Mouse (Mus musculus) cortical plate, adult 2 months (tissue): Measurements from ENCODE around the gene Scoc. TPM values are rescaled to one million over a fixed set of nuclear protein-coding genes. Genes with fewer than 3 reads are reported as not detected.

Source experiments
- H3K27ac ChIP-seq: fragments of 200-500 bp; 2 replicates; pipeline ENCODE4 v1.5.1; 2012; ENCODE audit warnings: low read length, control low read depth, inconsistent platforms; ENCODE audit not compliant: insufficient read depth
- H3K4me1 ChIP-seq: fragments of 200-500 bp; 2 replicates; pipeline ENCODE4 v1.6.1; 2011; ENCODE audit warnings: low read length; ENCODE audit not compliant: control insufficient read depth, insufficient read depth
- H3K4me3 ChIP-seq: fragments of 200-500 bp; 2 replicates; pipeline ENCODE4 v1.5.1; 2011; ENCODE audit warnings: mild to moderate bottlenecking, low read length, control low read depth; ENCODE audit not compliant: insufficient read depth
- CTCF ChIP-seq: fragments of 200-500 bp; IDR thresholded peaks from 2 replicates; pipeline ENCODE4 v1.5.1; 2011; ENCODE audit warnings: mild to moderate bottlenecking, control low read depth, low read length; ENCODE audit not compliant: insufficient read depth; ENCODE audit errors: extremely low read depth
- POLR2A ChIP-seq: fragments of 200-500 bp; IDR thresholded peaks from 2 replicates; pipeline ENCODE4 v1.6.1; 2011; ENCODE audit warnings: mild to moderate bottlenecking, low read length, control low read depth; ENCODE audit not compliant: insufficient read depth; ENCODE audit errors: extremely low read depth
- polyA plus RNA-seq: library from polyadenylated mRNA; depleted of rRNA; stranded (reverse); fragments of >200 nt; gene quantifications from 2 replicates; pipeline ENCODE4 v1.2.3, GENCODE M21; 2012; rRNA removed

Gene Scoc
- polyA plus RNA-seq, 1 experiment, result 233 TPM

DNA sequence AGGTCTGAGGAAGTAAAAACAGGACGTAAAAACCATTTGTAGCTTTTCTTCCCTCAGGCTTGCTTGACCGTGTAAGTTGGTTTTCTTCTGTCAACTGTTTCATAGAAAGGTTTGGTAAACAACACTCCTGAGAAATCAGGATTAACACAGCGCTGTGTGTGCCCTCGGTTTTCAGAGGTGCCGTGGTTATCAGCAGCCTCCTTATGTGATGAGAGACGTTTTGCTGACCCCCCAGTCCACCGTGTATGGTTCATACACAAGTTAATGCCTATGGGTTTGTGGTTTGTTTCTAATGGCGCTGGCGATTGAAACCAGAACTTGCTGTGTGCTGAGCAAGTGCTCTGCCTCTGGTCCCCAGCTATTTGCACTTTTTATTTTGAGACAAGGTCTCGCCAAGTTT is 52.6 kb downstream of the Scoc start:
- Histone ChIP-seq H3K4me3 (no peak overlapping the region), H3K4me1 (no peaks in the 10 kb centered on the region), H3K27ac (no peak overlapping the region)
- TF ChIP-seq POLR2A (no peak), CTCF (no peak)

DNA sequence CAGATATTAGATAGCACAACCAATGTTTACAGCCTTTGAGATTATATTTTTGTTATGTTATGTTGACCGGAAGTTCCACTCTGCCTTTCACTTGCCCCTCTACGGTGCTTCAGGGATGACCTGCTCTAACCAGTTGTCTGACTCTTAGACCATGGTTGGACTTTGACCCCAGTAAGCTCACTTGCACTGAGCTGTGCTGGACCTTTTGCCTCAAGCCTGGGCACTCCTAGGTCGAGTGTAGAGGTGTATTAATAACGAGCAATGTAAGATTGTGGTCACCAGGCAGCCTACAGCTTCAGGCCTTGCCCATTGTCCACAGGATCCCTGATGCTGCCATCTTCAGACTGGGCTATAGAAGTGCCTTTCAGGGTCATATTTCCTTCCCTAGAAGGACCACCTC is 60.5 kb downstream of the Scoc start:
- no peak for TF ChIP-seq CTCF
- TF ChIP-seq POLR2A, result no peak
- no peak overlapping the region for H3K4me3 ChIP-seq
- no peak overlapping the region for H3K27ac ChIP-seq
- no peaks in the 10 kb centered on the region for H3K4me1 ChIP-seq

DNA sequence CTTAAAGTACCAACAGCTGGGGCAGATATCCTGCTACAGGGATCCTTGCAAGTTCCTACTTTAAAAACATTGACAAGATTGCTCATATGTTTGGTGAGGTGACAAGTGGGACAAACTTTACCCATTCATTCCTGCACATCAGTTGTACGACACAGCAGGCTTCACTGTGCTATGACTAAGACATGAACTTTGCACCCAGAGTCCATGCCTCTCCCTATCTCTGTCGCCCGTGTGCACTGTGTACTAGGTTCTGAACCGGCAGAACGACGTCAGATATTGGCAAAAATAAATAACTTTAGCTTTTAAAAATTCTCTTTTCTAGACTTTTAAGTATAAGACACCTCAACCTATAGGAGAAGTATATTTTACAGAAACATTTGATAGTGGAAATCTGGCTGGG is 61.5 kb downstream of the Scoc start:
- no peak for TF ChIP-seq CTCF
- no peak for TF ChIP-seq POLR2A
- H3K4me3 ChIP-seq, result no peak overlapping the region
- no peak overlapping the region for H3K27ac ChIP-seq
- H3K4me1 ChIP-seq, result no peaks in the 10 kb centered on the region

DNA sequence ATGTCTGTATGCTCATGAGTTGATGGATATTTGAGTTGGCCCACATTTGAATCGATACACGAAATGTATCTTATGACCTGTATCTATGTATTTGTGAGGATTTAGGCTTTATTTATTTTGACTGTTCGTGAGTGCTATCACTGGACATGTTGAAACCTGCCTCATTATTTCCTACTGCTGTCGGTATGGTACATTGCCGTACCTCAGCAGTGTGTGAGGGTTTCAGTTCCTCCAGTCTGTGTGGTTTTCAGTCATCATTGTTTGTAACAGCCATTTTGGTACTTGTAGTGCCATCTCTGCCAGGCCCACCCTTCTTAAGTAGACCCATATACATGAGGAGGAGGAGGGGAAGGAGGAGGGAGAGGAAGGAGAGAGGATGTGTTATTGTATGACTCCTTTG is 63.9 kb downstream of the Scoc start:
- no peak overlapping the region for H3K4me3 ChIP-seq
- TF ChIP-seq CTCF, result no peak
- no peak for TF ChIP-seq POLR2A
- H3K27ac ChIP-seq, result no peak overlapping the region

DNA sequence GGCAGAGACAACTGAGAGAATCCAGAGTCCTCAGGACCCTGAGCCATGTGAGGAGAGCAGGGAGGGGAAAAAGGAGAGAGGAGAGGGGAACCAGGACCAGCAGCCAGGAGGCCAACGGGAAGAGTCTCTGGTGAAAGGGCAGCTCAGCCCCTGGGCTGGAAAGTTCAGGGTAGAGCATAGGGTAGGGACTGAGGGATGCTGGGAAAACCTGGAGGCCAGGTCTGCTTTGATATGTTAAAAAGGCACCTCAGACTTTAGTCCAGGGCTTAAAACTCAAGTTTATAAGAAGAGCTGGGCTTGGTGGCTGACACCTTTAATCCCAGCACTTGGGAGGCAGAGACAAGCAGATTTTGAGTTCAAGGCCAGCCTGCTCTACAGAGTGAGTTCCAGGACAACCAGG is 65.7 kb downstream of the Scoc start:
- H3K4me3 ChIP-seq, result no peak overlapping the region
- TF ChIP-seq CTCF (no peak), POLR2A (no peak)
- no peaks in the 10 kb centered on the region for H3K4me1 ChIP-seq
- H3K27ac ChIP-seq, result no peak overlapping the region

More for the DNA sequence above, 63.9 kb downstream of the Scoc start:
- no peaks in the 10 kb centered on the region for H3K4me1 ChIP-seq

DNA sequence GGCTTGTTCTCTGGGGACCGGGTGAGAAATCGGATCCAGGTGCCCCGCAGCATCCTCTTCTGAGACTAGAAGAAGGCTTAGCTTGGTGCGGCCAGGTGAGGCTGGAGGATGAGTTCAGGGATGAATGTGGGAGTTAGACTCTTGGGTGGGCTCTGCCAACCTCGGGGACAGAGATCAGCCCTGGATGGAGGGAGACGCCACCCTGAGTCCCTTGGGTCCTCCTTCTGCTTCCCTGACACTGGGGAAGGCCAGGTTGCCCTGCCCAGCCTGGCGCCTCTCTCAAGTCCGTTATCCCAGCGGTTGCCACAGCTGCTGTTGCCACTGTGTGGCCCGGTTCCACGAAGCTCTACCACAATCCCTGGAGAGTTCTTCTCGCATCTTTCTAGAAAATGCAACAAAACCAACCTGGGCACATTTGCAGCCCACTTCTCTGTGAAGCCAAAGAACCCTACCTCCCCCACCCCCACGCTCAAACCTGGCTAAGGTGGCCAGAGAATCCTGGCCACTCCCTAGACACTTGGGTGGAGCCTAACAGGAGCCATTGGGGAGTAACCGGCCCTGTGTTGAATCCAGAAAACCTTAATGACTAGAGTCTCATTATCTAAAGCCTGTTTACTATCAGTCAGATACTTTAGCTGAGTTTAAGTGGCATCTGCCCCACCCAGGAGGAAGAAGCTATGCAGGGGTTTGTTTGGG is 68.0 kb downstream of the Scoc start:
- Histone ChIP-seq H3K4me3 (peak overlapping the region; percentile 81), H3K27ac (no peak overlapping the region), H3K4me1 (no peaks in the 10 kb centered on the region)
- TF ChIP-seq CTCF, result no peak
- TF ChIP-seq POLR2A, result no peak

DNA sequence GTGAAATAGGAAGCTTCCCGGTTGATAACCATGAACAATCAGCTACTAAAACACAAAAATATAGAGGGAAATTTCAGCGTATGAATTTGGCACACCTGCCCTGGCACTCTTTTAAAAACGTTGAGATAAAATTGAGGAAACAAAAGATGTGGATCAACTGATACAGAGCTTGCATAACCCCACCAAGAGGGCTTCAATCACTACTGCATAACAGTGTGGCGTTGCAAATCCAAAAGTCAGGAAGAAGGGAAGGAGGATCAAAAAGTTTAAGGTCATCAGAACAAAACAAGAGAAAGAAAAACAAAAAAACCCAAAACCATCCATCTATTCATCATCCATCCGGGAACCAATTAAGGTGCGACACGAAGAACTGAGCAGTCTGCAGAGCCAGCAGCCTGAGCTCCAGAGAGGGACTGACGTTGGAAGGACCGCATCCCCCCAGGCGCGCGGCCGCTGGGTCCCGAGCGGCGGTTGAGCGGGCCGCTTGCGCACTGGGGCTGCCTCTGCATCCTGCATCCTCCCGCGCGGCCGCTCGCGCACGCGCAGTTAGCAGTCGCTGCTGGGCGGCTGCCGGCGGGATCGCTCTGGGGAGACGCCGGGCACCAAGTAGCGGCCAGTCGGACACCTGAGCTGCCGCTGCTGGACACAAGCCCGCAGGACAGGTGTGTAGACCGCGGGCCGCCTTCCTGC is 68.7 kb downstream of the Scoc start, which contains the start of gene Clgn:
Gene Clgn (plus strand): TSS at position 552 of the 690 bp plus-strand sequence.
- Histone ChIP-seq H3K4me3 (peak within 1 kb of the TSS; percentile 81), H3K4me1 (no peaks in the 10 kb centered on the region), H3K27ac (no peak within 1 kb of the TSS)
- TF ChIP-seq CTCF (no peak), POLR2A (no peak)

DNA sequence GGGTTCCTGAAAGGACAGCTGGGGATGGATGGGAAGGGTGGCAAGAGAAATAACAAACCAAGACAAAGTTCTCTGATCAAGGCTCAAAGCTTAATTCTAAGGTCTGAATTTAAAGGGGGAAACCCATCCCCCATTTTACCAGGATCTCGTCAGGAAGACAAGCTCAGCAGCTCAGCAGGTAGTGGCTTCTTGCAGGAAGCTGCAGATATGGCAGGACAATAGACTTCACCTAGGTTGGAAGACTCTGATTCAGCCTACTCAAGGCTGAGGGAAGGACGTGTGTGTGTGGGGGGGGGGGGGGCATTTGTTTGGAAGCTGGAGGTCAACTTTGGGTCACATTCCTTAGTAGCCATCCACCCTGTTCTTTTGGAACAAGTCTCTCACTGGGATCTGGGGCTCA is 75.3 kb downstream of the Scoc start:
- Histone ChIP-seq H3K27ac (no peak overlapping the region), H3K4me1 (no peaks in the 10 kb centered on the region), H3K4me3 (no peak overlapping the region)
- TF ChIP-seq CTCF (no peak), POLR2A (no peak)

DNA sequence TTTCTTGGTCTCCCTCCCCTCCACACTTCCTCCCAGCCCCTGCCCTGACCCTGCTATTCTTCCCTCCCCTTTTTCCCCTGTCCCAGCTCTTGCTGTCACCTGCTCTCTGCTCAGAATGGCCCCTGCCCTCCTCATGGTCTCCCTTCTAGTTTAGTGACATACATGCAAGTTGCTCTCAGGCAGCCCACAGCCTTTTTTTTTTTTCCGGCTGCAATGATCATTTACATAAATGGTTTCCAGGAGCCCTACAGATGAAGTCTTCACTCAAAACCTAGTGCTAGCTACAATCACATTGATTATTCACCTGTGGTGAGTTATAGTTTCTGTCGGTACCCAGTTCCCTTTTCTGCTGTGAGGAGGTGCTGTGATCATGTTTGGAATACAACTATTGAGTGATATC is 77.2 kb downstream of the Scoc start:
- H3K4me3 ChIP-seq, result no peak overlapping the region
- no peak overlapping the region for H3K27ac ChIP-seq
- no peaks in the 10 kb centered on the region for H3K4me1 ChIP-seq
- TF ChIP-seq POLR2A, result no peak
- TF ChIP-seq CTCF, result no peak

DNA sequence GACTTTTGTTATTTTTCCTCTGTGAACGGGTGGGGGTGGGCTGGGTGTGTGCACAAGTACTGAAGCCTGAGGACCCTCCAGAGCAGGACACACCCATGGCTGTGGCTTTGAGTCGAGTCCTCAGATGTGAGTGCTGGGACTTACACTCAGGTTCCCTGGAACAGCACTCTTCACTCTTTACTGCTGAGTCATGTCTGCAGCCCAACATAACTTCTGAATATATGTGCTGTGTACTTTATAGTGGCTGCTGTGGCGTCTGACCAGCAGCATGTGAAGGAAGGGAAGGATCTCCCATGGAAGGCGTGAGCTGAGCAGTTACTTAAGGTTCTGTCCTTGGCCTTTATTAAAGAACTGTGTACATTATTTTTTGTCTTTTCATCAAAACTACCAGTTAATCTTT is 78.0 kb downstream of the Scoc start:
- Histone ChIP-seq H3K27ac (no peak overlapping the region), H3K4me3 (no peak overlapping the region), H3K4me1 (no peaks in the 10 kb centered on the region)
- TF ChIP-seq POLR2A, result no peak
- TF ChIP-seq CTCF, result no peak

Other genes with a start within 250 kb of the Scoc start
- gene Ucp1, start 168.0 kb downstream of the Scoc start, polyA plus RNA-seq, result 0.10 and 0.26 TPM in 2 replicates
- gene Elmod2, start 125.9 kb downstream of the Scoc start, polyA plus RNA-seq, result 9.2 and 9.4 TPM in 2 replicates
- gene Mgat4d, start 109.9 kb downstream of the Scoc start, polyA plus RNA-seq, result not detected in 2 replicates
- gene Clgn, start 68.5 kb downstream of the Scoc start, polyA plus RNA-seq, result 8.3 and 8.8 TPM in 2 replicates
- not detected in 2 replicates for gene Olfr370, start 77.4 kb upstream of the Scoc start, polyA plus RNA-seq
- 324 and 325 TPM in 2 replicates for gene Ndufb7, start 108.3 kb upstream of the Scoc start, polyA plus RNA-seq
- 854 and 882 TPM in 2 replicates for gene Tecr, start 149.6 kb upstream of the Scoc start, polyA plus RNA-seq
- gene Dnajb1, start 149.8 kb upstream of the Scoc start, polyA plus RNA-seq, result 39.7 and 41.9 TPM in 2 replicates
- 93.6 and 94.6 TPM in 2 replicates for gene Gipc1, start 194.3 kb upstream of the Scoc start, polyA plus RNA-seq
- gene Ptger1, start 208.3 kb upstream of the Scoc start, polyA plus RNA-seq, result 1.6 and 2.2 TPM in 2 replicates
- gene Pkn1, start 240.8 kb upstream of the Scoc start, polyA plus RNA-seq, result 60.8 and 70.2 TPM in 2 replicates